Mouse (Mus musculus): Measurements from ENCODE around the gene Brdt.

DNA sequence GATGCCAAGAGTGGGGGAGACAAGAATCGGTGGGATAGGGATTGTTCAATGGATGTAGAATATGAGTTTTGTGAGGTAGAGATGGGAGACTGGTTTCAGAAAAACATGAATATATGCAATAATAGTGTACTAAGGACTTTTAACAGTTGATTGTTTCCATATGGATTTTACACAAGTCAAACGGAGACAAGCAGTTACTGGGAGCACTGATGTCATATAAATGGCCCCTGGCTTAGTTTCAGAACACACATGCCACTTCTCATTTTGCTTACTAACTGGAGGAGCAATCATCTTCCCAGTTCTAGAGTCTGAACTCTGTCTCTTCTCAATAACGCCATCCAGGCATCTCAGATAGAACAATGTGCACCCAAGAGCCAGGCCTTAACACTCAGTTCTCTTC, 9.4 kb downstream of the Brdt start:
- TF ChIP-seq CTCF (conservative IDR thresholded peaks at IDR 0.05; ENCODE audit: low read length) = no peak
- no peak for TF ChIP-seq NANOG (IDR thresholded peaks at IDR 0.05; ENCODE audit: borderline replicate concordance, low read length)
